Mouse (Mus musculus): ENCODE data around the gene Nudt10. TPM values are rescaled to one million over a fixed set of nuclear protein-coding genes. Genes with fewer than 3 reads are reported as not detected.

The Nudt10 gene
- not detected for total RNA-seq (2023)

DNA sequence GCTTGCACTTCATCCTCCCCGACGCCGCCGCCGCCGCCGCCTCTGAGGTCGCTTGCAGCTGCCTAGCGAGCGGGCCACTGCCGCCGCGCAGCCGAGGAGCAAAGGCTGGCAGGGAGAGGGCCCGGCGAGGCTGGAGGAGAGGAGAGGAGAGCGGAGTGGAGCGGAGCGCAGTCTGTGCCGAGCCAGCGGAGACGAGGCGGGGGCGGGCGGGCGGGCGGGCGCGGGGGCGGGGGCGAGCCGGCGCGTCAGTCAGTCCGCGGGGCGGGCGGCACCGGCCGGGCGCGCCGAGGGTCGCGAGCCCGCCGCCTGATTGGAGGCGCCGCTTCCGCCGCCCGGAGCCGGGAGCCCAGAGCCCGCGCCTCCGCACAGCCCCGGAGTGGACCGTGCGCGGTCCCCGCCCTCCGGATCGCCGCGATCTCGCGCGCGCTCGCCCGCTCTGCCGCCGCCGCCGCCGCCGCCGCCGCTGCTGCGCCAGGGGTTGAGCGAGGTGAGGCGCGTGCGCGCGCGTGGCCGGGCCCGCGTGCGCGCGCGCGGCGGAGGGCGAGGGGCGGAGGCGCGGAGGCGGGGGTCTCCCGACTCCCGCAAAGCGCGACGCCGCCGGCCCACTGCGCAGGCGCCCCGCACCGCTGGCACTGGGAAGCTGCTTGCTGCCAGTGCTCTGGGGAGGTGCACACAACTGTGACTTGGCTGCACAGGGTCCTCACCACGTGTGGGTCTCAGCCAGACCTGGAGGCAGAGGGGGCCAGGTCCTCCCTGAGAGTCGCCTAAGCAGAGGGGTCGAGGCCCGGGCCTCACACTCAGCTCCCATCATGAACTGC is at the start of gene Nudt10:
Gene Nudt10 (minus strand): TSS at position 193 of the 818 bp plus-strand sequence.

Other genes with a start within 250 kb of the Nudt10 start
- gene Nudt11, start 125.6 kb downstream of the Nudt10 start, total RNA-seq (2023): not detected
- gene AU022751, start 89.6 kb downstream of the Nudt10 start, total RNA-seq (2023): not detected
- not detected for gene Bmp15, start 147.7 kb upstream of the Nudt10 start, total RNA-seq (2023)
- under 1 TPM; 0.18 to 0.35 TPM for gene Shroom4, start 226.8 kb upstream of the Nudt10 start, total RNA-seq (2023)